Mouse (Mus musculus): ENCODE results near the gene Nfkbie.

DNA sequence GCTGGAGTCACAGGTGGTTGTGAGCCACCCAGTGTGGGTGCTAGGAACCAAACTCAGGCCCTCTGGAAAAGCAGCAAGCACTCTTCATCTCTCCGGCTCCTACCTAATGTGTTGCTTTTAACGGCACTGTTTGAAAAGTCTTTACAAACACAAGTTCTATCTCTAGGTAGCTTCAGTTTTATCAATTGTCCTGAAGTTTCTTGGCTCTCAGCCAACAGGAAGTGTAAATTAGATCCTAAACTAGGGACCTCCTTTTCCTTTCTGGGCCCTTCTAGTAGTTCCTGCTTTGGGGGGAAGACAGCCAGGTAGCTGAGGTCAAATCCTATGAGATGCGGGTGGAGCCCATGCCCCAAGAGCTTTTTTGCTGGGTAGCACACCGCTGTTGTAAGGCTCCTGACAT lies 44.6 kb upstream of the Nfkbie start:
- no peak for TF ChIP-seq CTCF (IDR thresholded peaks at IDR 0.05; ENCODE audit: extremely low read depth, insufficient read depth, low read length)
- TF ChIP-seq POLR2A (IDR thresholded peaks at IDR 0.05; ENCODE audit: extremely low read depth, insufficient read depth, low read length), result no peak

Measured in cortical plate, adult 2 months (tissue).